Mouse (Mus musculus) embryonic facial prominence, embryonic 13.5 days (tissue): ENCODE data around the gene Spock3. TPM values are rescaled to one million over a fixed set of nuclear protein-coding genes. Genes with fewer than 3 reads are reported as not detected.

Source experiments
- ATAC-seq: fragments of 200-750 bp; cut with Nextera tagmentation; 2 replicates; pipeline ENCODE4 v1.8.0; 2017; ENCODE audit warnings: low read depth; ENCODE audit not compliant: insufficient number of reproducible peaks, insufficient read depth, low FRiP score, low TSS enrichment
- H3K27ac ChIP-seq: fragments of 300-500 bp; sonication (generic); 2 replicates; pipeline ENCODE4 v1.5.1; 2015; ENCODE audit warnings: moderate library complexity, mild to moderate bottlenecking, inconsistent platforms
- H3K27me3 ChIP-seq: fragments of 300-500 bp; sonication (generic); 2 replicates; pipeline ENCODE4 v1.6.1; 2015; ENCODE audit warnings: mild to moderate bottlenecking, inconsistent platforms
- H3K36me3 ChIP-seq: fragments of 300-500 bp; sonication (generic); 2 replicates; pipeline ENCODE4 v1.6.1; 2015; ENCODE audit warnings: mild to moderate bottlenecking, inconsistent platforms
- H3K4me1 ChIP-seq: fragments of 300-500 bp; sonication (generic); 2 replicates; pipeline ENCODE4 v1.6.1; 2015; ENCODE audit warnings: inconsistent platforms
- H3K4me2 ChIP-seq: fragments of 300-500 bp; sonication (generic); 2 replicates; pipeline ENCODE4 v1.6.1; 2015; ENCODE audit warnings: moderate library complexity, mild to moderate bottlenecking, inconsistent platforms
- H3K4me3 ChIP-seq: fragments of 300-500 bp; sonication (generic); 2 replicates; pipeline ENCODE4 v1.5.1; 2015; ENCODE audit warnings: mild to moderate bottlenecking, inconsistent platforms
- H3K9ac ChIP-seq: fragments of 300-500 bp; sonication (generic); 2 replicates; pipeline ENCODE4 v1.6.1; 2015; ENCODE audit warnings: mild to moderate bottlenecking, inconsistent platforms
- H3K9me3 ChIP-seq: fragments of 300-500 bp; sonication (generic); 2 replicates; pipeline ENCODE4 v1.6.1; 2016; ENCODE audit warnings: inconsistent platforms
- WGBS: fragments of 180-500 bp; shearing (Covaris S2); methylation state at CpG from one replicate; pipeline ENCODE4 v1.1.7; 2015; ENCODE audit warnings: mixed read lengths; 5-methylcytosine and 5-hydroxymethylcytosine counted together
- polyA plus RNA-seq: library from polyadenylated mRNA; unstranded; fragments of >200 nt; fragmentation: Nextera tagmentation; extraction: Ambion mirVana; gene quantifications from 2 replicates; pipeline ENCODE4 v1.2.1, GENCODE M21; 2015

Gene Spock3
- polyA plus RNA-seq, 1 experiment from 2014 or later, result 11.1 TPM

DNA sequence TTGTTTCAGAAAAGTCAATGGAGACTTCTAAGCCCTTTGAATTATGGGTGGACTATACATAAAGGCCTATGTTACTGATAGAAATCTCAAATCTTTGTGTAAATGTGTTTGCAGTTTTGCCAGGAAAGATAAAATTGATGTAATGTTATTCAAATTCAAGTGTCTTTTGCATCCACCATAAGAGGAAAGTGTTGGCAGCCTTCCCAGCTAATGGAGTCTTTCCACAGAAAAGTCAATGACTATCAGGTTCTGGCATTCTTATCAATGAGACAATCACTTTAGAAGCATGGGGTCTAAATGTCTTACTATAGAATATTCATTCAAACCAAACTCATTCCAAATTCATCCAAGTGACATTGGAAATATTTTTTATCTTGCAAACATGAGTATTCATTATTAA, 214.5 kb downstream of the Spock3 start:
- no peak for ATAC-seq
- Histone ChIP-seq H3K9me3 (no peaks in the 10 kb centered on the region), H3K4me2 (no peak overlapping the region), H3K9ac (no peak overlapping the region), H3K4me3 (no peak overlapping the region), H3K27ac (no peak overlapping the region), H3K36me3 (no peaks in the 10 kb centered on the region), H3K4me1 (no peaks in the 10 kb centered on the region), H3K27me3 (no peaks in the 10 kb centered on the region)

DNA sequence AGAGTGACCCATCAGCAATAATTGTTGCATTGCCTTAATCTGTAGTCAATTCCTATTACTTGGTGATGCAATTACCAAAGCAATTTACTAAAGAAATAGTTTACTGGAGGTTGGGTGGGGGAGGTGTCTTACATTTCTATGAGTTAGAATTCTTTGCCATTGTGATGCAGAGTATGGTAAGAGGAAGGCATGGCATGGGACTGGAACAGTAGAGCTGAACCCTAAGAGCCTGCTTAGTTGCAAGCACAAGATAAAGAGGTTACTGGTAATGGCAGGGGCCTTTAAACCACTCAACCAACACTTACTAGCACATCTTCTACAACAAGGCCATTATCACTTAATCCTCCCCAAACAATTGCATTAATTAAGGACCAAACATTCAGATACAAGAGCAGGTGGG, 219.1 kb downstream of the Spock3 start:
- no peaks in the 10 kb centered on the region for H3K36me3 ChIP-seq
- no peak for ATAC-seq
- H3K4me1 ChIP-seq, result no peaks in the 10 kb centered on the region

DNA sequence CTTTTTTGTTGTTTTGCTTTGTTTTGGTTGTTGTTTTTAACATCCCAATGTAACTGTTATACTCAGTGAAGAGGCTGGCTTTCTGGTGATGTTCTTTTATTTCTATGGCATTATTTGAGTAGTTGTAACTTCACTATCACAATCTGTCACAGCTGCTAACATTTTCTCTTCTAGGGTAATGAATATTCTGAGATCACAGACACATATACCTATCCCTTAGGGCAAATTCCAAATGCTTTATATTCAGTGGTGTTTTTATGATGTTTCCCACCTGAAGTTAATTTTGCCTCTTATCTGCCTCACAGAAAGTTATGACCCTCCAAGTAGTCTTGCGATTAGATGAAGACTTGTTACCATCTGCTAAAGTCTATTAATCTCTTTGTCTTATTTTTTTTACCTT, 230.5 kb downstream of the Spock3 start:
- no peak overlapping the region for H3K4me2 ChIP-seq
- no peak for ATAC-seq
- no peak overlapping the region for H3K27ac ChIP-seq
- no peaks in the 10 kb centered on the region for H3K27me3 ChIP-seq
- WGBS, result 74% methylated on average over 1 of the region's 1 CpGs
- H3K9ac ChIP-seq, result no peak overlapping the region
- H3K9me3 ChIP-seq, result no peaks in the 10 kb centered on the region
- H3K4me1 ChIP-seq, result no peaks in the 10 kb centered on the region
- H3K4me3 ChIP-seq, result no peak overlapping the region
- no peaks in the 10 kb centered on the region for H3K36me3 ChIP-seq

More for the DNA sequence above, 219.1 kb downstream of the Spock3 start:
- H3K27ac ChIP-seq, result no peak overlapping the region
- H3K9me3 ChIP-seq, result no peaks in the 10 kb centered on the region
- no peak overlapping the region for H3K9ac ChIP-seq
- H3K4me2 ChIP-seq, result no peak overlapping the region
- H3K27me3 ChIP-seq, result no peaks in the 10 kb centered on the region
- no peak overlapping the region for H3K4me3 ChIP-seq

DNA sequence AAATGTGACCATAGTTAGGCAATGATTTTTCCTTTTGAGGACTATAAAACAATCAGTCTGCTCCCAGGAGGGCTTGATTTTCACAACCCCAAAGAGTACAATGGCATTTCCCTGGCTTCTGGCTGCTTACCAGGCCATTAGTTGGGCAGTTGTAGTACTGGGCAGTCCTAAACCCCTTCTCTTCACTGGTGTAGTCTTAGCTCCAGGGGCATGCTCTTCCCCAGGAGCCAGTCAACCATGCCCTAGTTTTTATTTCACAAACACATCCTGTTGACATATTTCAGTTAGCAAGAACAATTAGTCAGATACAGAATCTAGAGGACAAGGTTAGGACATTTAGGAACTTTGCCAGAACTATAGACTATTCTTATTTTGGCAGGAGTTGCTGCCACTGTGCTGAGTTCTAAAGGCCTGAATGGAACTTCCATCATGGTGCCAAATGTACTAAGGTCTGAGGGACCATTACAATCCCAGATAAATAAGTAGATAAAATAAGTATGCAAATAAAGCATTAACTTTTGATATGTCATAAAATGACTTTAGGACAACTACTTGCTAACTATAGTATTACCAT, 308.1 kb downstream of the Spock3 start:
- Histone ChIP-seq H3K27me3 (no peaks in the 10 kb centered on the region), H3K36me3 (no peaks in the 10 kb centered on the region), H3K4me3 (no peak overlapping the region), H3K27ac (no peak overlapping the region), H3K9me3 (no peaks in the 10 kb centered on the region), H3K4me1 (peaks cover 8% of the 10 kb centered on the region; the same call in 1 of the 2 replicates), H3K4me2 (no peak overlapping the region), H3K9ac (no peak overlapping the region)
- no peak for ATAC-seq

DNA sequence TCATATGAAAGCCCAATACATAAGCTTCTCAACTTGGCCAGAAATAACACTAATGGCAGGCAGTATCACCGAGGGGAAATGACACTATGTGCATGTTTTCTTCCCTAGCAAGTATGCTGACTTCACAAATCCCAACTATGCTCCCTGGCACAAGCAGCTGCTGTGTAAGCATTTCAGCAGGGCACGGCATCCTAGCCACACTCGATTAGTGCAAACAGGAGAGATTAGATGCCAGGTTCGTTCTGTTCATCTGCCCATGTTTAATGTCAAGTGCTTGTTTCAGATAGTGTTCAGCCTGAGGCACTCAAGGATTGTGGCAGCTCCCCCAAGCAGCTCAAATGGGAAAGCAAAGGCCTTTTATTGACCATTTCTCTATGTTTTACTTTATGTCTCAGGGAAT, 311.7 kb downstream of the Spock3 start:
- Histone ChIP-seq H3K9ac (no peak overlapping the region), H3K36me3 (no peaks in the 10 kb centered on the region), H3K27me3 (no peaks in the 10 kb centered on the region), H3K4me3 (no peak overlapping the region), H3K27ac (no peak overlapping the region), H3K4me1 (peaks cover 16% of the 10 kb centered on the region; the same call in 1 of the 2 replicates), H3K4me2 (no peak overlapping the region), H3K9me3 (no peaks in the 10 kb centered on the region)
- ATAC-seq, result no peak
- 45% methylated on average over 4 of the region's 4 CpGs for WGBS

DNA sequence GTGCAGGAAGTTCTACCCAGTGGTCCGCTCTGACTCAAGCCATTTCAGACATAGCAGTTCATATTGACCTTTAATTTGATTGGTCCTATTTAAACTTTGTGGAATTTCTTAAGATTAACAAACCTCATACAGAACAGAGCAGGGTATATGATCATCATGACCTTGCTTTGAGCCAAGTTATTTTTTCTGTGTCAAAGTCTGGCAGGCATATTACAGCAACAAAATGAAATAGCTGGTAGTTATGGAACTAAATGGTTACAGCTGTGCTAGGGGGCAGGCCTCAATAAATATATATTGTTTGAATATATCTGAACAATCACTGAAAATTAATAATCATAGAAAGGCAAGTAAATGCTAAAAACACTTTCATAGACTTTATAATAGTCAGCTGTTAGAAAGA, 384.6 kb downstream of the Spock3 start:
- 95% methylated on average over 1 of the region's 1 CpGs for WGBS
- H3K4me1 ChIP-seq, result no peaks in the 10 kb centered on the region
- no peak overlapping the region for H3K4me2 ChIP-seq
- H3K27me3 ChIP-seq, result no peaks in the 10 kb centered on the region
- ATAC-seq, result no peak
- no peaks in the 10 kb centered on the region for H3K9me3 ChIP-seq
- no peak overlapping the region for H3K27ac ChIP-seq
- H3K9ac ChIP-seq, result no peak overlapping the region
- no peak overlapping the region for H3K4me3 ChIP-seq
- no peaks in the 10 kb centered on the region for H3K36me3 ChIP-seq

DNA sequence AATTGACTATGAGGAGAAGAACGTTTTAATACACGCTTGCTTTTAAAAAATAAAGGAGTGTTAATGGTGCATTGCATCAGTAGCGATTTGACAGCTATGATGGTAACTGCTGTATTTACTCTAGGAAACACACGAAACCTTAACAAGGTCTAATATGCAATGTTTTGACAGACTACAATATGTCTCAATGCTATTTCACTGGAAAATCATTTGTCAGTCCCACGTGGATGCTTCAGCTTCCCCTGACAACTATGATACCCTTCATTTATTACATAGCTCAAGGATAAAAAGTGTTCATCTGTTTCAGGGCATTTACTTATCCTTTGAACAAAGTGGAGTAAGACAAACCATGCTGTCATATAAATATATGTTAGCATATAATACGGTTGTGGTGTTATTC, 417.8 kb downstream of the Spock3 start:
- no peak for ATAC-seq
- no peaks in the 10 kb centered on the region for H3K36me3 ChIP-seq
- no peaks in the 10 kb centered on the region for H3K9me3 ChIP-seq
- H3K4me3 ChIP-seq, result no peak overlapping the region
- H3K27me3 ChIP-seq, result no peaks in the 10 kb centered on the region
- H3K9ac ChIP-seq, result no peak overlapping the region
- H3K27ac ChIP-seq, result no peak overlapping the region
- WGBS, result 64% methylated on average over 6 of the region's 6 CpGs
- H3K4me2 ChIP-seq, result no peak overlapping the region
- H3K4me1 ChIP-seq, result no peaks in the 10 kb centered on the region

DNA sequence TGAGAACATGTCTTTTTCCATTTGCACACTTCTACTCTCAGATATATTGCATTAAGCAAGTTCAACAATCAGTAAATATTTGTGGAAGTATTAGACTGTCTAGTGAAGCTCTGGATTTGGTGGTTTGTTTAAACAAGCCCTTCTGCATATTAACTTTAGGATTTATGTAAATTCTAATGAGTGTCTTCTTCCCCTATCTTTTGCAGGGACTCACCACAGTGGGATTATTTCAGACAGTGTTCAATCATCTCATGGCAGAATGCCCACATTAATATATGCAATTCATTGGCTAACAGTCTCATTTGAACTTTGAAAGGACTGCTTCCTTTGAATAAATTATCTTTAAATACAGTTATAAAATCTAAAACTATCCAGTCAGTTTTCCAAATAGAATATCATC, 446.9 kb downstream of the Spock3 start:
- H3K27ac ChIP-seq, result no peak overlapping the region
- ATAC-seq, result no peak
- H3K9me3 ChIP-seq, result no peaks in the 10 kb centered on the region
- H3K36me3 ChIP-seq, result no peaks in the 10 kb centered on the region
- H3K9ac ChIP-seq, result no peak overlapping the region
- no peak overlapping the region for H3K4me2 ChIP-seq
- no peaks in the 10 kb centered on the region for H3K27me3 ChIP-seq
- no peak overlapping the region for H3K4me3 ChIP-seq
- no peaks in the 10 kb centered on the region for H3K4me1 ChIP-seq
